Mouse (Mus musculus): ENCODE results near the gene Kif26a.

Gene Kif26a

GRCm38 (mm10) chr12:112151244-112151979 lies 5.4 kb downstream of the Kif26a start:
- POLR2A ChIA-PET, result interaction anchor here in 3 of 4 experiments (0.6 to 1.8 kb wide), 7 partner anchors 12 to 1066 kb away, joined by 3 to 11 read pairs (median 5); no protein-coding TSS in a partner anchor

GRCm38 (mm10) chr12:112151980-112152362 lies 6.0 kb downstream of the Kif26a start:
- CTCF ChIA-PET, result interaction anchor here in 2 of 4 experiments (0.6 to 1.1 kb wide), 2 partner anchors 38 to 185 kb away, joined by 3 to 4 read pairs; no protein-coding TSS in a partner anchor
- POLR2A ChIA-PET, result interaction anchor here in 3 of 4 experiments (0.6 to 1.8 kb wide), 6 partner anchors 11 to 1066 kb away, joined by 3 to 11 read pairs (median 6); no protein-coding TSS in a partner anchor

More at GRCm38 (mm10) chr12:112151244-112151979, 5.4 kb downstream of the Kif26a start:
- CTCF ChIA-PET, result interaction anchor here in 3 of 4 experiments (0.6 to 1.1 kb wide), 5 partner anchors 37 to 372 kb away, joined by 3 to 7 read pairs (median 4); no protein-coding TSS in a partner anchor

- ChIA-PET CTCF (no interaction called here), POLR2A (interaction anchor here in 1 of 4 experiments (1.1 kb wide), 1 partner anchor 15 kb away, joined by 3 read pairs; no protein-coding TSS in a partner anchor)
Observed at GRCm38 (mm10) chr12:112153597-112153996, 7.6 kb downstream of the Kif26a start.

GRCm38 (mm10) chr12:112154476-112154875 lies 8.5 kb downstream of the Kif26a start:
- ChIA-PET POLR2A (interaction anchor here in 2 of 4 experiments (0.9 to 2.0 kb wide), 5 partner anchors 9 to 21 kb away, joined by 3 to 15 read pairs (median 4); partner anchors contain the start of gene Kif26a (in 1 of the 2)), CTCF (interaction anchor here in 3 of 4 experiments (0.7 to 1.3 kb wide), 6 partner anchors 8 to 417 kb away, joined by 3 to 12 read pairs (median 4); partner anchors contain the start of gene Kif26a (in 2 of the 3))

- POLR2A ChIA-PET, result interaction anchor here in 3 of 4 experiments (0.6 to 2.0 kb wide), 6 partner anchors 9 to 166 kb away, joined by 3 to 15 read pairs (median 6); partner anchors contain the start of gene Kif26a (in 1 of the 3)
- CTCF ChIA-PET, result interaction anchor here (0.6 to 1.3 kb wide), 5 partner anchors 9 to 821 kb away, joined by 3 to 12 read pairs (median 4); partner anchors contain the start of genes Btbd6 (in 1 of the 4) and Kif26a (in 1 of the 4)
Observed at GRCm38 (mm10) chr12:112155218-112156051, 9.4 kb downstream of the Kif26a start.

GRCm38 (mm10) chr12:112156804-112157203 lies 10.8 kb downstream of the Kif26a start:
- ChIA-PET CTCF (no interaction called here), POLR2A (no interaction called here)

GRCm38 (mm10) chr12:112158246-112158645 lies 12.2 kb downstream of the Kif26a start:
- ChIA-PET POLR2A (interaction anchor here in 1 of 4 experiments (0.7 to 1.2 kb wide), 3 partner anchors 12 to 666 kb away, joined by 3 read pairs; partner anchors contain the start of gene Kif26a), CTCF (interaction anchor here in 3 of 4 experiments (0.6 to 1.1 kb wide), 4 partner anchors 12 to 1320 kb away, joined by 4 to 5 read pairs (median 4); partner anchors contain the start of gene Kif26a (in 1 of the 3))

- ChIA-PET POLR2A (interaction anchor here in 1 of 4 experiments (0.7 to 1.2 kb wide), 3 partner anchors 13 to 666 kb away, joined by 3 read pairs; partner anchors contain the start of gene Kif26a), CTCF (interaction anchor here in 2 of 4 experiments (0.6 to 1.1 kb wide), 3 partner anchors 13 to 1321 kb away, joined by 4 to 5 read pairs (median 4); partner anchors contain the start of gene Kif26a (in 1 of the 2))
Observed at GRCm38 (mm10) chr12:112158784-112159183, 12.8 kb downstream of the Kif26a start.

- CTCF ChIA-PET, result interaction anchor here (0.5 to 3.1 kb wide), 14 partner anchors 13 to 512 kb away, joined by 3 to 14 read pairs (median 4); partner anchors contain the start of gene Kif26a (in 3 of the 4)
- POLR2A ChIA-PET, result interaction anchor here in 3 of 4 experiments (0.6 to 3.6 kb wide), 25 partner anchors 9 to 394 kb away, joined by 3 to 24 read pairs (median 4); partner anchors contain the start of gene Kif26a (in 3 of the 3)
Observed at GRCm38 (mm10) chr12:112163981-112164839, 18.2 kb downstream of the Kif26a start.

GRCm38 (mm10) chr12:112164840-112165219 lies 18.8 kb downstream of the Kif26a start:
- ChIA-PET POLR2A (interaction anchor here in 3 of 4 experiments (0.6 to 3.6 kb wide), 24 partner anchors 9 to 393 kb away, joined by 3 to 24 read pairs (median 4); partner anchors contain the start of gene Kif26a (in 3 of the 3)), CTCF (interaction anchor here (0.5 to 3.1 kb wide), 14 partner anchors 13 to 511 kb away, joined by 3 to 14 read pairs (median 4); partner anchors contain the start of gene Kif26a (in 3 of the 4))

- ChIA-PET POLR2A (interaction anchor here in 2 of 4 experiments (0.6 to 1.7 kb wide), 5 partner anchors 9 to 807 kb away, joined by 3 to 6 read pairs (median 3); partner anchors contain the start of gene Btbd6 (in 1 of the 2)), CTCF (interaction anchor here in 3 of 4 experiments (0.8 to 1.5 kb wide), 5 partner anchors 14 to 383 kb away, joined by 3 to 5 read pairs (median 4); partner anchors contain the start of gene Kif26a (in 1 of the 3))
Observed at GRCm38 (mm10) chr12:112169240-112169639, 23.2 kb downstream of the Kif26a start.

GRCm38 (mm10) chr12:112170671-112171574 lies 24.9 kb downstream of the Kif26a start:
- CTCF ChIA-PET, result no interaction called here
- POLR2A ChIA-PET, result interaction anchor here in 1 of 4 experiments (4.6 kb wide), 1 partner anchor 7 kb away, joined by 24 read pairs; no protein-coding TSS in a partner anchor

- ChIA-PET CTCF (no interaction called here), POLR2A (interaction anchor here in 2 of 4 experiments (1.4 to 4.6 kb wide), 2 partner anchors 8 to 69 kb away, joined by 3 to 24 read pairs; no protein-coding TSS in a partner anchor)
Observed at GRCm38 (mm10) chr12:112171657-112172056, 25.6 kb downstream of the Kif26a start.

GRCm38 (mm10) chr12:112172214-112172613 lies 26.2 kb downstream of the Kif26a start:
- CTCF ChIA-PET, result interaction anchor here in 1 of 4 experiments (1.8 kb wide), 1 partner anchor 27 kb away, joined by 4 read pairs; the partner anchor contains the start of gene Kif26a

GRCm38 (mm10) chr12:112177679-112178078 lies 31.7 kb downstream of the Kif26a start:
- ChIA-PET POLR2A (interaction anchor here in 2 of 4 experiments (0.9 to 1.5 kb wide), 3 partner anchors 9 to 17 kb away, joined by 3 to 4 read pairs (median 3); no protein-coding TSS in a partner anchor), CTCF (interaction anchor here in 2 of 4 experiments (0.6 to 1.4 kb wide), 5 partner anchors 13 to 1044 kb away, joined by 3 to 5 read pairs (median 4); partner anchors contain the start of gene Kif26a (in 1 of the 2))

More at GRCm38 (mm10) chr12:112172214-112172613, 26.2 kb downstream of the Kif26a start:
- POLR2A ChIA-PET, result interaction anchor here in 2 of 4 experiments (1.4 to 4.6 kb wide), 2 partner anchors 9 to 68 kb away, joined by 3 to 24 read pairs; no protein-coding TSS in a partner anchor
